Mouse (Mus musculus): ENCODE measurements around the gene Tgfbr3.
A peak's percentile ranks its signal among the peaks of the same experiment; 100 is the strongest.

Gene Tgfbr3

DNA sequence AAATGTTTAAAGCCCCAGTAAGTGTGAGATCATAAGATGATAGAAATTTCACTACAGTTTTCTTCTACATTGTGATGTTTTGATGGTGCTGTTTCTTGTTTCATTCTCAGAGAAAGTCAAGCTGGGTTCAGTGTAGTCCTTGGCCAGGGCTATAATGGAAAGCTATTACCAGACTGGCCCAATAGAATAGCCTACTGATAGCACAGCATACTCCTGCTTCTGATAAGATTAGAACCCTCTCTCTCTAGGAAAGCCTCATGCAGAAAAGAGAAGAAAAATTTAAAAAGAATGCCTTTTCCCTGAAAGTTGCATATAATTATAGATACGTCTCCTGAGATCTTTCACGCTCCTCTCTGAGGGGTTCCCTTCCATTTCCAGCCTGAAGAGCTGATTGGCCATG, 46.0 kb downstream of the Tgfbr3 start:
- DNase-seq (ENCODE audit: low spot score in 2 of 2), result no peak

DNA sequence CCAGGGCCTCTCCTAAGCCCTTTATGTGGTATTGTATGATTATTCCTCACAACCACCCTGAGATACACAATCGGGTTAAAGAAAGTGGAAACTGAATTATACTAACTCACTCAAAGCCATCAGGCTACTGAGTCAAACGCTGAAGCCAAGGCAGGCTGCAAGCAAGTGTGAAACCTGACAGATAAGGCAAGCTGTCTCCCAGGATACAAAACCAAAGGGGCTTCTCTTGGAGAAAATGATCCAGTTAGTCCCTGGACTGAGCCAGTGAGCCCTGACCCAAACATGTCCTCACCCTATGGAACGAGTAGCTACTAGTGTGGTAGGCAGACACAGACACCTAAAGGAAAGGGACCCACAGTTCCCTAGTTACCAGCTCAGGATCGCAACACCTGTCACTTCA, 46.4 kb downstream of the Tgfbr3 start:
- no peak for DNase-seq (ENCODE audit: low spot score in 2 of 2)

DNA sequence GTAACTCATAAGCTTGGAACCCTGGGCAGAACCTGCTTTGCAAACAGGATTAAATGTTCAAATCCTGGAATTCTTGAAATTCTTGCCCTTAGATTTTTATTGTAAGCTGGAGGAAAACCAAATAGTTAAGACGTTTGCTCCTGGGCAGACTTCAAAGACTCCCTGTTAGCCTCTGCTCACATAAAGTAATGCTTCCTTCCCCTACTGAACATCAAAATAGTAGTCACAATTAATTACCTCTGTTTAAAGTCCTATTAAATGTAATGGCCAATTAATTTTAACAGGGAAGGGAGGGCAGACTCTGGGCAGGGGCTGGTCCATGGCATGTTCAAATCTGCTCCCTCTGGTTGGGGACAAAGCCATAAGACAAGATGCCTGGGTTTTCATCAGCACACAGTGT, 49.2 kb downstream of the Tgfbr3 start:
- no peak for DNase-seq (ENCODE audit: low spot score in 2 of 2)

DNA sequence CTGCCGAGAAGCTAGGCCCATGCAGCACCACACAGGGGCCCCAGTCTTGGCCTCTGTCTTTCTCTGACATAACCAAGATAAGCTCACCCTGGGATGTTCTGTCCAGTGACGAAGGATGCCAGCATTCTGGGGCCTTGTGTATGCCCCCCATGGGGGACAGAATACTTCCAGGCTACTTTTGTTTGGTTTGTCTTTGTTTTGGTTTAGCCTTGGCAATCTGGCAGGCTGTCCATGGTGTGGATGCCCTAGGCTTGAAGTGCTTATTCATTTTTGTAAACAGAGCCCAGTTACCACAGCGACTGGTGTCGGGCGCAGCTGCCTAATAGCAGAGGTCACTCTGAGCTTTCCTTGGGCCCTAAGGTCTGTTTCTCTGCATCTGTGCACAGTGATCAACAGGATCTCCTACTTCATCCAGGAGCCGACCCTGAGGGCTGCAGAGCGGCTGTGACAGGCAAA, 51.4 kb downstream of the Tgfbr3 start:
- no peak for DNase-seq (ENCODE audit: low spot score in 2 of 2)

DNA sequence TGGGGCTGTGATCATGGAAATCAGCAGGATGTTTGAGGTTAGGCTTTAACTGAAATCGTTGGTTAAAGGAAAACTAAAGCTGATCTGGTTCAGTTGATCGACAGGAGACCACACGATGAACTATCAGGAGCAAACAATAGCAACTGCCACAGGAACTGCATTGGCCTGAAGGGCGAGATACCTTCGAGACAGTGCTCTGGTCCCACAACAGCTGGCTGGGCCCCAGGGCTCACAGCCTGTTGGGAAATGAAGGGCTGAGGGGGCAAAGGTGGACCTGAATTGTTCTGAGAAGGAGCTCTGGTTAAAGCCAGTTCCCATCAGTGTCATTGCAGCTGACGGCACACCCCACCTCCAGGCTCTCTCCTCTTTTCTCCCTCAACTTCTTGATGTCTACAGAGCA, 52.5 kb downstream of the Tgfbr3 start:
- no peak for DNase-seq (ENCODE audit: low spot score in 2 of 2)

DNA sequence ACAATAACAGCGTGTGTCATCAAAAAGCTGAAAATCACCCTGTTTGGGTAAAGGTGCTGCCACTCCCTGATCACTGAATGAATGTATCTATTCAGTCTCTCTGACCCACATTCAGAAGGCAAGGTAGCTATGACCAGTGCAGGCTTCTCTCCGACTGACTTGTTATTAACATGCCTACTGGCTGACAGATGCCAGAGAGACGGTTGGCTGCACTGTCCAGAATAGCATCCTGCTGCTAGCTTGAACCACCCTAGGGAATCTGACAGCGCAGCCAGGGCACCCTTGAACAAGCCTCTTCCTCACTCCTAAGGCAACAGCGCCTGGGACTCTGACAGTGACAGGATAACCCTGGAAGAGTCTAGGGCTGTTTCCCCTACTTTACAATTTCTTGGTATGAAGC, 53.4 kb downstream of the Tgfbr3 start:
- DNase-seq (ENCODE audit: low spot score in 2 of 2), result no peak

DNA sequence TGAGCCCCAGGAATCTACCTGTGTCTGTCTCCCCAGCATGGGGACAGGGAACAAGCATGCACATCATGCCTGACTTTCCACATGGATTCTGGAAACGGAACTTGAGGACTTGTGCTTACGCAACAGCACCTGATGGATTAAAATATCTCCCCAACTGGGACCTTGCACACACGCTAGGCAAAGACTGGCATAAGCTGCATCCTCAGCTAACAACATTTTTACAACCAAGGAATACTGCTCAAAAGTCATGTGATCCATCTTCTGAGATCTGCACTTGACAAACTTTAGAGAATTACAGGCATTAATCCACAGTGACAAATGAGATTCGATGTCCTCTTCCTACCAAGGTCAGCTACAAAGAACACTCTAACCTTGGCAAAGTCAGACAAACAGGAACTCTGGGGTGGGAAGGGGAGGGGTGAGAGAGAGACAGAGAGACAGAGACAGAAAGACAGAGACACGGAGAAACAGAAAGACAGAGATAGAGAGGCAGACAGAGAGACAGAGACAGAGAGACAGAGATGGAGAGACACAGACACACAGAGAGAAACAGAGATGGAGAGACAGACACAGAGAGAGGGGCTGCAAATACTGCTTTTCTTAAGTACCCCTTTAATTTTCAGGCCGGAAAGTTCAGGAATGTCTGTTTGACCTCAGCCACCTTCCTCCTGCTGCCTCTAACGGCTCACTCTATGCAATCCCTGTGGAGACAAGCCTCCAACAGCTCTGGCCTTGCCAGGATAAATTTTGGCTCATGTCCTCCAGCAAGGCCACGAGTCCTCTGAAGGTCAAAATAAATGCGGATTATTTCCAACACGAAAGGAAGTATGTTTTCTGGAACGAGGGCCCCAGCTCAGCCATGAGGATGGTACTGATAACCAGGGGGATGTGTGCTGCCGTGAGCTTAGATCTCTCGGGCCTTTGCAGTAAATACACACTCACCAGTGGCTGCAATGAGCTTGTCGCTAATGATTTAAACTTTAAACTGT, 55.8 kb downstream of the Tgfbr3 start:
- DNase-seq (ENCODE audit: low spot score in 2 of 2), result no peak

DNA sequence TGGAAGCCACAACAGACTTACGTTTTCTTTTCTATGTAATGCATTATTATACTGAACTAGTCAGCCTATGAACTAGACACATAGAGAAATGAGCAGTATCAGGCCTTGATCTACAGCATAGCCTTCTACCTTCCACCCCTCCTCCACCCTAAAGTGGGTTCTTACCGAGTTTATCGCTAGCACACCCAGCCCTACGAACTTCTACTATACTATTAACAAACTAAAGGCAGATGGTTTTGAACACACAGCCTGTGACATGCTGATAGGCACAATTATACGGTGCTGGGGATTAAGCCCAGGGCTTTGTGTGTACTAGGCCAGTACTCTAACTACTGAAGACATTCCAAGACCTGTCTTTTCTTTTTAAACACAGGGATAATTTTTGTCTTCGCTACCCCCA, 59.2 kb downstream of the Tgfbr3 start:
- DNase-seq (ENCODE audit: low spot score in 2 of 2), result no peak

DNA sequence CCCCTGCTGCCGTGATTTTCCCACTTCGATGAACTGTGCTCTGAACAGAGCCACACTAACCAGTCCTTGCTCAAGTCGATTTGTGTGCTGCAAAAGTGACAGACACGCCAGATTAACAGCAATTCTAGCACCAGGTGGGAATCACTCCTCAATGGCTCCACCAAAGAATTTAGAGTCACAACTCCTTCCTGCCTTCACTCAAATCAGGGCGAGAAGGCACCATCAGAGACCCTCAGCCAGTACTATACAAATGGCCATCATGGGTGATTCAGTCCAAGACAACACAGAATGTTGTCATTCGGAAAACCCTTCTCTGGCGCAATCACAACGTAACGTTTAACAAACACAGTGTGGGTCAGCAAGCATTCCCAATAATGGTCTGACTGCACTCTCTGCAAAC, 60.4 kb downstream of the Tgfbr3 start:
- DNase-seq (ENCODE audit: low spot score in 2 of 2), result no peak

DNA sequence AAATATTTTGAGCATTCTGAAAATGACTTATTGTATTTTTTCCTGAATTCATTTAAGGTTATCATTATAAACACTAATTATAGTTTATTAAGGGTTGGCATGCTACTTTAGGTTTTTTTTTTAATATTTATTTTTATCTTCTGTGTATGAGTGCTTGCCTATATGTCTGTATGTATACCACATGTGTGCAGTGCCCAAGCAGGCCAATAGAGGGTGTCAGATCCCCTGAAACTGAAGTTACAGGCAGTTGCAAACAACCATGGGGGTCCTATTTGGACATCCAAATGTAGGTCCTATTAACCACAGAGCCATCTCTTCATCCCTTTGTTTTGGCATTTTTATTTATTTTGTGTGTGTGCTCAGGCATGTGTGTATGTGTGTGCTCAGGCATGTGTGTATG, 61.8 kb downstream of the Tgfbr3 start:
- no peak for DNase-seq (ENCODE audit: low spot score in 2 of 2)

DNA sequence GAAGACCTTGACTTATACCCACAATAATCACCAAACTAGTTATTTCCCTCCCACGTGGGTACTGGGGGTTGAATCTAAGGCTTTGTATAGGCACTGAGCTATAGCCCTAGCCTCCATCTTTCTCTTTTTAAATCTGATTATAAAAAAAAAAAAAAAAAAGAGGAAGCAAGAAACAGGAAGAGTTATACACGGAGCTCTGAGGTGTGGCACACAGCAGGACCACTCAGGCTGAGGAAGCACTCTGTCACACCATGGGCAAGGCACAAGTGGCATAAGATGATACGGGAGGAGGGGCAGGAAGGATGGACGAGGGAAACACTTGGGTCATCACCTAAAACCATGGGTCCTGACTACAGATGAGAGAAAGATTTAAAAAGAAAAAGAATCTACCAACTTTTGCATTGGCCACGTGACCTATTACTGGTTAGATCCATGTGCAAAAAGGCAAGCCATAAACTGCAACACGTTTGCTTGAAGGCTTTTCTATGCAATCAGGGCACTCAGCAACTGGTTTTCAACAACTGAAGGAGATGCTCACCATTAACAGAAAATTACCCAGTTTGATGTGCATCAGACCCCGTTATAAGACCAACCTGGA, 64.5 kb downstream of the Tgfbr3 start:
- no peak for DNase-seq (ENCODE audit: low spot score in 2 of 2)

DNA sequence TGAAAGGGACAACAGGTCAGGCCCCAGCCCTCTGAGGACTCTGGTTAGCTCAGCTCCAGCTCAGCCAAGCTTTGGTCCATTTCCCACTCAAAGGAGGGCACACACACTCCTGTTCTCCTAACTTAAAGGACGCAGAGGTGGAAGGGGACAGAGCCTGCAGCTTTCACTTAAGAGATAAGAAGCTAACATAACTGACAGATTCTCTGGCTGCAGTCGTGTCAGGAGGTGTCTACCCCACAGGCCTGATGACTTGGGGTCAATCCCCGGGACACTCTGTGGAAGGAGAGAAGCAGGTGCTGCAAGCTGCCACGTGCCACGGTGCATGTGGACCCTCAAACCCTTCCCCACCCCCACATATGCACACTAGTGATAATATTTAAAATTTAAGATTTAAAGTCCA, 65.3 kb downstream of the Tgfbr3 start:
- no peak for DNase-seq (ENCODE audit: low spot score in 2 of 2)

DNA sequence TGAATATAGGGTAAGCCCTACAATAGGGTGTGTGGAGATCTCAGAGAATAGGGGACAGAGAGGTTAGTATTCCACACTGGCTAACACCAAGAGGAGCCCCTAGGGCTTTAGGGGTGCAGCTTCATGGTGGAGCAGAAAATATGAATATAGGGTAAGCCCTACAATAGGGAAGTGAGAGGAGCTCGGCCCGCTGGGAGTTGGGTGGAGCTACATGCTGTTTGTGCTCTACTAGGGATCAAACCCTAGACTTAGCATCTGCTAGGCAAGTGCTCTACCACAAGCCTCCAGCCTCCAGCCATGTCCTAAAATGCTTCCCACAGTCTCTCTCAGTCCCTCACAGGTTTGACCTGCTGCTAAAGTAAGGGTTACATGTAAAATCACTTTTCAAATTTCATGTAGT, 65.9 kb downstream of the Tgfbr3 start:
- peak in 1 of 2 experiments; percentile 13 for DNase-seq (ENCODE audit: low spot score in 2 of 2)

DNA sequence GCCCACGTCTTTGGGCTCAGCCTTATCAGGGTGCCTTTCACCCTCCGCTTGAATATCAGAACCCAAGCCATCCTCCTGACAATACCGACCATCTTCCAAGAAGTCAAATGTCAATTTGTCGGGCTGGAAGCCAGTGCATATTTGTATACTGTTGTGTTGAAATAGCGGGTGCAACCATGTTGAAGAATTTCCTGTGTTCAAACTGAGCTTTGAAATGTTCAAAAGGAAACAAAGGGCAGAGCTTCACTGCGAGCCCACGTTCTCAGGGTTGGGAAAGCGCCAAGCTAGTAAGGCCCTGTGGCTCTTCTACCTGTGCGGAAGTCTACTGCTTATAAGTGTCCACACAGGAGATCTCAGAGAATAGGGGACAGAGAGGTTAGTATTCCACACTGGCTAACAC, 66.4 kb downstream of the Tgfbr3 start:
- no peak for DNase-seq (ENCODE audit: low spot score in 2 of 2)

DNA sequence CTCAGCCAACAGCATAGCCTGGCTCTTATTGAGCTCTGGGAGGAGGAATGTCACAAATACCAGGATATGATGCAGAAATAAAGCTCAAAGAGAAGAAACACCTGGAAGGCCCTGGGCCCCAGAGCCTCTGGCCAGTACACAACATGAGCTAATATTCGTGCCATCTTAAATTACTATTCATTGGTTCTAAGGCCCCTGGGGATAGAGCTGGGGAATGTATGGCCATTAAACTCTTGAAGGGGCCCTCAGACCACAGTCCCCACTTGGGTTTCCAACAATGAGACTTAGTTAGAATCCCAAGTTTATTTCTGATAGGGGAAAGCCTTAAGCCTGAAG, 66.8 kb downstream of the Tgfbr3 start:
- no peak for DNase-seq (ENCODE audit: low spot score in 2 of 2)

DNA sequence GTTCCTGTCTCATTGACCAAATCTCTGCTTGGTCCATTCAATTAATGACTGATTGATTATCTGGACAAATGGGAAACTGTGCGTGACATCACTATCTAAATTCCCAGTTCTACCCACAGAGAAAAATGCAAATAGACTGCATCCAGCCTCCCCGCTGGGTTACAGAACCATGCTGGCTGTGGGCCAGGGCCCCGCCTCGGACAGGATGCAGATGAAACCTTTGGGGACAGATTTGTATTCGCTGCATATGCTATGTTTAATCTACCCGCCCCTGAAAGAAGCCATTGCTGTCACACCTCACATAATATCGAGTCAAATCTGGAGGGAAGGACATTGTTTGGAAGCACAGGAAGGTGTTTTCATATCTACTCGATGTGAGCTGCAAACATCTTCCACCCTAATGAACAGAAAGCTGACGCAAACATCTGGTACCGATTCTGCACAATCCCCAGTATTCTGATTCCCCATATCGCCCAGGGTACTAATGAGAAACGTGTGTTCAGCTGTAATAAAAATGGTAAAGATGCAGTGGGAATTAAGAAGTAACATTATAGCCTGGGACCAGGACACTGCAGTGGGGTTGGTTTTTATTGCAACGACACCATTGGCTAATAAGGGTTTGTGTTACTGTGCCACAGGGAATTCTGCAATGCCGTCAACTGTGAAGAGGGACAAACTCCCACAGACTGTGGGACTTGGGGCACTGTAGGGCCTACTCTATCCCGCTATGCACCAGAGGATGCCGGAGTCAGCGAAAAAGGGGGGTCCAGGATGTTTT, 67.3 kb downstream of the Tgfbr3 start:
- no peak for DNase-seq (ENCODE audit: low spot score in 2 of 2)

DNA sequence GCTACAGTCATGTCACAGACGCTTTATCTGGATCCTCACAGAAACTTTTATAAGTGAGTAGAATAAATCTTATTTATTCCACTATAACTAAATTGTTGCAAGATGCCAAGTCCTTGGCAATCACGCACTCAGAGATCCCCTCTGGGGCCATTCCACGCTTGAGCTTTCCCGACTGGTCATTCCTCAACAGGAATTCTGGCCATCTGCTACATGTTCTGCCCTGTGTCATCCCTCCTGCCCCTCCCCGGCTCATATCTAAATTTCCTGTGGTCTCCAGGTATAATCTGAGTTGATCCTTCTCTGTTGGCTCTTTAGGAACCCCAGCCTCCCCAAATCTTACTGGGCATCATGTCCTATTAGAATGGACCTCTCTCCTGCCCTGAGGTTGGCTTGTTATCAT, 68.5 kb downstream of the Tgfbr3 start:
- no peak for DNase-seq (ENCODE audit: low spot score in 2 of 2)

DNA sequence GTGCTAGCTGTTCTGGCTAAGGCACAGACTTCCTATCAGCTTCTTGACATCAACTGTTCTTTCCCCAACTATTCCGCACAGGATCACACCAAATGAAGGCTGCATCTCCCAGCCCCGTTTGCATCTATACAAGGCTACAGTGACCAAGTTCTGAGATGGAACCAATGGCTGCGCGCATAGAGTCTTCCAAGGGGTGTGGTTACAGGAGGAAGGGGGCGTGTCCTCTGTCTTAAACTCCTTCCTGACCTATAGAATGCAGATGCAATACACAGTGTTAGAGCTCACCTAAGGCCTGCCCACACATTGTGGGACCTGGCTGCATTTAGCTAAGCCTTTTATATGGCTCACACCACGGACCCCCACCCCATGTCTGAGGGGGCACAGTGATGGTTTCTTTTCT, 69.5 kb downstream of the Tgfbr3 start:
- no peak for DNase-seq (ENCODE audit: low spot score in 2 of 2)

DNA sequence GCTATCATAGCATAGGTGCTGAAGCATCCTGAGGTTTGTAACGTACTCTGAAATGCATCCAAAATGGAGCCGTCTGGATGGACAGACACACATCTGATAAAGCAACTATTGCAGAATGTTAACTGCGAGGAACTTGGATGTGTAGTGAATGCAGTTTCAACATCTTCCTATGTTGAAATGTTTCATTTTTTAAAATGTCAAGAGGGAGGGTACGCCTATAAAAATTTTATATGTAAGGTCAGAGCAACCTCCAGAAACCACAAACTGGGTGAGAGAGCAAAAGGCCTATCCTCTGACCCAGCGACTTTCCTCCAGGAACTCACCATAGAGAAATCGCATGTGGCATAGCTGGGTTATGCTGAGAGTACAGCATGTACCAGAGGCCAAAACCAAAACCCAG, 70.1 kb downstream of the Tgfbr3 start:
- no peak for DNase-seq (ENCODE audit: low spot score in 2 of 2)

DNA sequence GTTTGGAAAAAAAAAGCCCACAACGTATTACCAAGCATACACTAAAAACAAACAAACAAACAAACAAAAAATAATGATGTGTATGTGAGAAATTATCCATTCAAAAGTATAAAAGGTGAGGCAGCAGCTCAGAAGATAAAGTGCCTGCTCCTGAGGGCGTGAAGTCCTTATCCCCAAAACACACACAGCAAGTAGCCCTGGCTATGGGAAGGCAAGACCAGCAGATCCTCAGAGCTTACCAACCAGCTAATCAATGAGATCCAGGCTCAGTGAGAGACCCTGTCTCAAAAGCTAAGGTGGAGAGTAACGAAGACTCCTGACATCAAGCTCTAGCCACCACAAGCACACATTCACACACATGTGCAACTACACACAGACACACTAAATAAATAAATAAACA, 70.8 kb downstream of the Tgfbr3 start:
- DNase-seq (ENCODE audit: low spot score in 2 of 2), result no peak

DNA sequence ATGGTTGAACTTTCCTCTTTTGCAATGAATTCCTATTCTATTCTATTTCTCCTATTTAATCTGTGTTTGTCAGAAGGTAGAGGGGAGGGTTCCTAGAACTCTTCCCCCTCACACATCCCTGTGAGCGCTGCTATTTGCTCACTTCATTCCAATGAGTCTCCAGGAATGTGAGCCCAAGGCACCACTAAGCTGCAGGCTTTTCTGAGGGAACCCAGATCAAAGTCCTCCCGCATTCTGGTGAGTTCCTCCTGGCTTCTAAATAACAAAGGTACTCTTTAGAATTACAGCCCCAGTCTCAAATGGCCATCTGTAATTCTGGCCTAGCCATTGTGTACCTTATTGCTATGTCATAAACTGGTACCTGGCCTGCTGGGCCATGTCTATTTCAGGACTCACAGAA, 72.3 kb downstream of the Tgfbr3 start:
- no peak for DNase-seq (ENCODE audit: low spot score in 2 of 2)

DNA sequence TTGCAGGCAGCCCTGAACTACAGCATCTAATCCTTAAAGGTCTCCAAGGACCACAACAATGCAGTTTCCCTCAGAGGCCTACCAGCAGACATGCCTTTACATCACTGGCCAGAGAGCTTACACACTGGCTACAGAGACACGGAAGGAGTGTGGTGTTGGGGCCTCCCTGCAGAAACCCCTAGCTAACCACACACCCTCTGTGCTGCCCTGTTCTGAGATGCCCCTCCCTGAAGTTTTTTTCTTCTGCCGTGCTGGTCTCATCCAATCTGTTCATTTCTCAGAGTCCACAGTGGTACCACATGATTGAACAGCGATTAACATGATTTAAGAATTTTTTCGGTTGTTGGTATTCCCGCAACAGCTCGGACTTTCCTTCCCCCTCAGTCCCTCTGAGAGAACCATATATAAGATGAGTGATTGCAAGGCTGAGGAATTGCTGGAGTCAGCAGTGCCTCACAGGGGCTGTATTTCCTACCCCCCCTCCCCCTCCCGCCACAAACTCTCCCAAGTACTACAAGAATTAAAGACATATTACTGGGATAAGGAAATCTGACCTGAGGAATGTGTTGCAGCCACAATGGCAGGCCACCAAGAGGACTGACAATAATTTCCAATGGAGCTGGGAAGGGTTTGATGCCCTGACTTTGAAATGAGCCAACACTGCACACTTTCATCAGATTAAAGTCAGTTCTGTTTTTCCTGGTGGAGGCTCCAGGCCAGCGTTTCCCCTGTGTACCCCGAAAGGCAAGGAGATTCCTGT, 75.9 kb downstream of the Tgfbr3 start:
- DNase-seq (ENCODE audit: low spot score in 2 of 2), result no peak

Data from spleen, postnatal 14 days (tissue).